Mouse (Mus musculus) gastrocnemius, adult 2 months (tissue): Measurements from ENCODE around the gene Nr0b2. TPM values are rescaled to one million over a fixed set of nuclear protein-coding genes. Genes with fewer than 3 reads are reported as not detected.

Experiments used
- DNase-seq: peaks from one replicate; pipeline ENCODE4 v3.0.0; 2022
- H3K27ac ChIP-seq: fragments of 200-600 bp; 2 replicates; pipeline ENCODE4 v1.8.1; 2022; ENCODE audit warnings: mild to moderate bottlenecking
- H3K4me3 ChIP-seq: fragments of 200-600 bp; 2 replicates; pipeline ENCODE4 v1.8.1; 2022; ENCODE audit warnings: mild to moderate bottlenecking, moderate library complexity
- CTCF ChIP-seq: fragments of 200-600 bp; IDR thresholded peaks from 2 replicates; pipeline ENCODE4 v1.8.1; 2022; ENCODE audit warnings: antibody characterized with exemption, mild to moderate bottlenecking, moderate library complexity
- intact Hi-C: fragments of 180-260 bp; cut with DNase I; formaldehyde crosslinking; loops from one replicate; pipeline ENCODE4 v1.15.1; 2025
- microRNA-seq: library from miRNA; unstranded; fragments of <30 nt; microRNA quantifications from one replicate; pipeline ENCODE4 v1.2.0, GENCODE M21; 2021
- total RNA-seq, 2 experiments: library from RNA; stranded (reverse); gene quantifications; 2 replicates each; pipeline ENCODE4 v1.2.3; 2021

The Nr0b2 gene
- total RNA-seq, 2 experiments from 2014 or later: not detected

GRCm38 (mm10) chr4:133600306-133600705 lies 47.1 kb downstream of the Nr0b2 start:
- intact Hi-C loops: no loop called here
- DNase-seq: no peak
- Histone ChIP-seq H3K4me3 (peak overlapping the region; percentile 76), H3K27ac (peak overlapping the region; percentile 77; the same call in 1 of the 2 replicates)
- no peak for TF ChIP-seq CTCF

GRCm38 (mm10) chr4:133601721-133602218 lies 48.6 kb downstream of the Nr0b2 start, which contains the start of gene Sfn:
TSS of gene Sfn (minus strand) at chr4:133602168.
- peak; percentile 72 for TF ChIP-seq CTCF
- no peak within 1 kb of the TSS for H3K27ac ChIP-seq
- intact Hi-C loops: no loop called here
- peak within 1 kb of the TSS; percentile 39 for H3K4me3 ChIP-seq
- DNase-seq: peak; percentile 81

GRCm38 (mm10) chr4:133603056-133603455 lies 49.9 kb downstream of the Nr0b2 start:
- DNase-seq: no peak
- H3K27ac ChIP-seq: no peak overlapping the region
- no peak for TF ChIP-seq CTCF
- intact Hi-C loops: no loop called here
- H3K4me3 ChIP-seq: no peak overlapping the region

GRCm38 (mm10) chr4:133604175-133604574 lies 51.0 kb downstream of the Nr0b2 start:
- Histone ChIP-seq H3K27ac (no peak overlapping the region), H3K4me3 (no peak overlapping the region)
- intact Hi-C loops: no loop called here
- no peak for DNase-seq
- no peak for TF ChIP-seq CTCF

GRCm38 (mm10) chr4:133604856-133605255 lies 51.7 kb downstream of the Nr0b2 start:
- no peak overlapping the region for H3K27ac ChIP-seq
- H3K4me3 ChIP-seq: no peak overlapping the region
- no peak for TF ChIP-seq CTCF
- intact Hi-C loops: no loop called here
- DNase-seq: no peak

- no peak overlapping the region for H3K4me3 ChIP-seq
- intact Hi-C loops: no loop called here
- H3K27ac ChIP-seq: no peak overlapping the region
- DNase-seq: no peak
- no peak for TF ChIP-seq CTCF
These were observed 52.2 kb downstream of the Nr0b2 start for GRCm38 (mm10) chr4:133605330-133605729.

Small RNA genes lying within 50 kb of the gene (microRNA-seq; reads per million reads assigned to microRNA genes)
- not detected for gene Gm23158

Other genes with a start within 250 kb of the Nr0b2 start
- gene Wdtc1, start 199.9 kb upstream of the Nr0b2 start, total RNA-seq: 10 to 100 TPM; 86.7 to 93.4 TPM
- gene Slc9a1, start 183.7 kb upstream of the Nr0b2 start, total RNA-seq: 10 to 100 TPM in 1 of 2 experiments, 1 to 10 TPM in 1; 8.1 to 11.7 TPM
- gene Tent5b, start 73.2 kb upstream of the Nr0b2 start, total RNA-seq: 1 to 10 TPM; 1.1 TPM
- under 1 TPM; 0.36 to 0.61 TPM for gene Trnp1, start 54.8 kb upstream of the Nr0b2 start, total RNA-seq
- gene Kdf1, start 34.4 kb upstream of the Nr0b2 start, total RNA-seq: not detected
- gene Nudc, start 7.4 kb upstream of the Nr0b2 start, total RNA-seq: 10 to 100 TPM; 45.6 to 53.5 TPM
- 1 to 10 TPM; 3.0 to 3.2 TPM for gene Gpatch3, start 21.4 kb downstream of the Nr0b2 start, total RNA-seq
- gene Gpn2, start 31.0 kb downstream of the Nr0b2 start, total RNA-seq: 1 to 10 TPM; 4.9 to 6.3 TPM
- gene Sfn, start 48.8 kb downstream of the Nr0b2 start, total RNA-seq: 1 to 10 TPM; 1.1 to 1.5 TPM
- gene Zdhhc18, start 96.8 kb downstream of the Nr0b2 start, total RNA-seq: 10 to 100 TPM; 25.4 to 32.3 TPM
- gene Pigv, start 119.3 kb downstream of the Nr0b2 start, total RNA-seq: 10 to 100 TPM; 10.4 to 11.7 TPM
- gene Arid1a, start 203.4 kb downstream of the Nr0b2 start, total RNA-seq: 10 to 100 TPM; 24.1 to 26.2 TPM